Comparison of ENCODE assay signal across 12 mouse cellular contexts in genomic region chr5:142229811-142230205, GRCm38 (mm10).
"Had no signal": no experiment of that assay in that cellular context is flagged by ENCODE, and none has a peak within 500 bp of the region (broad histone marks: within the 10 kb centered on the region; RNA-seq: fewer than 3 reads in every experiment).

No protein-coding gene starts in this region.

- DNase-seq: layer of hippocampus, adult 9-11 months; layer of hippocampus, postnatal 36 days; lung, adult 18-20 months; right cerebral cortex, postnatal 14 days; thymus, postnatal 4 days had no signal

- H3K27ac ChIP-seq: limb, embryonic 12.5 days; liver, embryonic 14.5 days; midbrain, embryonic 13.5 days; neural tube, embryonic 12.5 days; stomach, embryonic 15.5 days had no signal

- H3K4me2 ChIP-seq: limb, embryonic 12.5 days; midbrain, embryonic 13.5 days; neural tube, embryonic 12.5 days; stomach, embryonic 15.5 days had no signal

- H3K36me3 ChIP-seq: limb, embryonic 12.5 days; midbrain, embryonic 13.5 days; neural tube, embryonic 12.5 days; stomach, embryonic 15.5 days had no signal

- H3K9ac ChIP-seq: limb, embryonic 12.5 days; liver, embryonic 14.5 days; midbrain, embryonic 13.5 days; neural tube, embryonic 12.5 days; stomach, embryonic 15.5 days had no signal

- H3K27me3 ChIP-seq: limb, embryonic 12.5 days; midbrain, embryonic 13.5 days; neural tube, embryonic 12.5 days; stomach, embryonic 15.5 days had no signal

- H3K4me3 ChIP-seq: limb, embryonic 12.5 days; midbrain, embryonic 13.5 days; myocyte; neural tube, embryonic 12.5 days; stomach, embryonic 15.5 days had no signal

- ATAC-seq: intestine, embryonic 16.5 days; midbrain, embryonic 13.5 days had no signal

- H3K4me1 ChIP-seq: limb, embryonic 12.5 days; midbrain, embryonic 13.5 days; neural tube, embryonic 12.5 days; stomach, embryonic 15.5 days had no signal

- H3K9me3 ChIP-seq: limb, embryonic 12.5 days; midbrain, embryonic 13.5 days; neural tube, embryonic 12.5 days; stomach, embryonic 15.5 days had no signal
